Mouse (Mus musculus): ENCODE measurements around the gene Pald1. TPM values are rescaled to one million over a fixed set of nuclear protein-coding genes. Genes with fewer than 3 reads are reported as not detected.
A peak's percentile ranks its signal among the peaks of the same experiment; 100 is the strongest.

Pald1 gene
- polyA plus RNA-seq, 1 experiment from 2014 or later, result 14.5 TPM

DNA sequence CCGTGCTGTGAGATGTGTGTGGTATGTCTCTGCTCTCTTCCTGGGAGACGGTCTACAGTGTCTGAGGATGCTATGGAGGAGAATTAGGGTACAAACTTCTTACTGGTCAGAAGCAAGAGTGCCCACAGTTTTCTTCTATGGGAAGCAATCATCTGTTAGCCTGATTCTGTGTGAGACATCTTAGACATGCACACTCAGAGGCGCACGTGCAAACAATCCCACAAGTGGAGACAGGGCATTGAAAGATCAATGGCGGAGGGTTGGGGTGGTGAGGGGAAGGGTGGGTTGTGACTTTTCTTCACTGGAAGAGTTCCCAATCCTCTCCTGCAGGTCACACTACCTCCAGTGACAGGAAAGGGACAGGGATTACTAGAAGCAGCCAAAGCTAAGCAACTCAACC, 110.7 kb downstream of the Pald1 start:
- H3K9me3 ChIP-seq, result no peaks in the 10 kb centered on the region
- no peak overlapping the region for H3K27ac ChIP-seq
- peak overlapping the region; percentile 66 for H3K9ac ChIP-seq
- 44% methylated on average over 5 of the region's 5 CpGs for WGBS
- H3K4me1 ChIP-seq (replicated peaks), result peaks cover 8% of the 10 kb centered on the region; the same call in 1 of the 2 replicates
- ATAC-seq, result no peak
- peak overlapping the region; percentile 56 for H3K4me3 ChIP-seq (replicated peaks)
- peak overlapping the region; percentile 98 for H3K4me2 ChIP-seq (replicated peaks)
- H3K27me3 ChIP-seq (replicated peaks), result 0 out of 2 replicates have a peak, but pooled peaks cover 4% of the 10 kb centered on the region
- no peaks in the 10 kb centered on the region for H3K36me3 ChIP-seq

DNA sequence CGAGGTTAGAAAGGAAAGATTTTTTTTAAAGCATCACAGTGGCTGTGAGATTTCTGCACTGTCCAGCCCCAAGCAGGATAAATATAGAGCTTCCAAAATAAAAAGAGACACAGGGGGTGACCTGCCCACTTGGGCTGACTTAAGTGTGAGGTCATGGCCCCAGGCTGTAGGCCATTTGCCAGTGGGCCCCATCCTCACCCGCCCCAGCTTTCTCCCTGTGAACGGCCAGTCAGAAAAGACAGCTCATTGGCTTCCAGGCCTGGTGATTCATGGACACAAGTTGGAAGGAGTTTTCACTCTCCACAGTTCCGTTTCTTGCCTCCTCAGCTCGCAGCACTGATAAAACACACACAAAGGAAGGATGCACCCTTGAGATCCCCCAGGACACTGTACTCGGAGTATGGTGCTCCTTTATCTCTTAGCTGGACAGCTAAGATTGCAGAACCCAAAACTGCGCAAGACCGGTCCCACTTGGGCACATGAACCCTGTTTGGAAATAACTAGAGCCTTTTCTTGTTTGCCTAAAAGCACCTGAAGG, 111.2 kb downstream of the Pald1 start:
- Histone ChIP-seq H3K4me1 (replicated peaks) (peaks cover 8% of the 10 kb centered on the region; the same call in 1 of the 2 replicates), H3K9me3 (no peaks in the 10 kb centered on the region), H3K9ac (no peak overlapping the region), H3K27ac (no peak overlapping the region), H3K36me3 (no peaks in the 10 kb centered on the region), H3K4me3 (replicated peaks) (no peak overlapping the region), H3K27me3 (replicated peaks) (0 out of 2 replicates have a peak, but pooled peaks cover 4% of the 10 kb centered on the region), H3K4me2 (replicated peaks) (peak overlapping the region; percentile 98)
- 62% methylated on average over 8 of the region's 8 CpGs for WGBS
- no peak for ATAC-seq

Other genes with a start within 250 kb of the Pald1 start
- 77.1 and 81.1 TPM in 2 replicates for gene Sgpl1, start 235.8 kb downstream of the Pald1 start, polyA plus RNA-seq (2015; fragmentation: Nextera tagmentation; extraction: Ambion mirVana)
- not detected in 2 replicates for gene Tbata, start 211.6 kb downstream of the Pald1 start, polyA plus RNA-seq (2015; fragmentation: Nextera tagmentation; extraction: Ambion mirVana)
- 0.66 and 0.78 TPM in 2 replicates for gene Adamts14, start 110.1 kb downstream of the Pald1 start, polyA plus RNA-seq (2015; fragmentation: Nextera tagmentation; extraction: Ambion mirVana)
- 0.06 TPM in 1 of 2 replicates, not detected in the other for gene Prf1, start 85.7 kb downstream of the Pald1 start, polyA plus RNA-seq (2015; fragmentation: Nextera tagmentation; extraction: Ambion mirVana)
- gene Nodal, start 34.4 kb upstream of the Pald1 start, polyA plus RNA-seq (2015; fragmentation: Nextera tagmentation; extraction: Ambion mirVana), result 0.09 and 0.20 TPM in 2 replicates
- gene Eif4ebp2, start 69.1 kb upstream of the Pald1 start, polyA plus RNA-seq (2015; fragmentation: Nextera tagmentation; extraction: Ambion mirVana), result 74.4 and 80.6 TPM in 2 replicates
- gene Lrrc20, start 92.3 kb upstream of the Pald1 start, polyA plus RNA-seq (2015; fragmentation: Nextera tagmentation; extraction: Ambion mirVana), result 5.6 and 5.9 TPM in 2 replicates
- 0.06 and 0.16 TPM in 2 replicates for gene Npffr1, start 212.0 kb upstream of the Pald1 start, polyA plus RNA-seq (2015; fragmentation: Nextera tagmentation; extraction: Ambion mirVana)